Mouse (Mus musculus): ENCODE data around the gene Gzmm. TPM values are rescaled to one million over a fixed set of nuclear protein-coding genes. Genes with fewer than 3 reads are reported as not detected.

Gzmm gene
- total RNA-seq, 2 experiments from 2014 or later = 3.3 to 4.0 TPM

DNA sequence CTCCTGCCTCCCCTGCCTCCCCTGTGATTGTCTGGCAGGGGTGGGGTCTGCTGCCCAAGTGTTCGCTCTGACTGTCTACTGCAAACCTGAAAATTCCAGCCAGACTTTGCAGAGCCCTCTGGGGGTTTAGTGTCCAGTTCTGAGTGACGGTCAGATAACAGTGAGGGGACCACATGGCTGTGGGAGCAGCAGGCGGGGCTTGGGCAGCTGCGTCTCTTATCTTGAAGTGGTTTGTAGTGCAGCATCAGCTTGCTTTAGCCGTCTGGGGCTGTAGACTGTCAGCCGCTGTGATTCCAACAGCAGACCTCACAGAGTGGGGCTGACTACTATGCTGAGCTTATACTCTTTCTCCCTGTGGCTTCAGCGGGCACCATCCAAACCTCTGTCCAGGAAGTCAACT lies 20.5 kb downstream of the Gzmm start:
- Histone ChIP-seq H3K4me3 (peak overlapping the region; percentile 36), H3K27ac (peak overlapping the region; percentile 56)
- DNase-seq (ENCODE audit: low spot score in 2 of 2) = no peak
- TF ChIP-seq CTCF (conservative IDR thresholded peaks at IDR 0.05) = no peak

DNA sequence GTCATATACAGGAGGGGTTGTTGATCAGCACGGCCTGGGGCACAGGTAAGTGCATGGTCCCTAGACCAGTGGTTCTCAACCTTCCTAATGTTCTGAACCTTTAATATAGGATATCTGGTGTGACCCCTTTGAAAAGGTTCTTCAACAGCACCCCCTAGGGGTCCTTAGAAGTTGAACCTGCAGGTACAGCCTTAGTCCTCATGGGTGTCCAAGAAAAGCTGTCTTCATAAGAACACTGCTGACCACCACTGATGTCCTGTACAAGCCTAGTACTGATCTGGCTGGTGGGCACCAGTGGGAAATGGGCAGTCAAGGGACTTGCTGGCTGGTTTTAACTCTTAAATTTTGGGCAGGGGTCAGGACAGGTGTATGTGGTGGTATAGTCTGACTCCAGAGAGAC lies 23.2 kb downstream of the Gzmm start:
- H3K4me3 ChIP-seq = no peak overlapping the region
- DNase-seq (ENCODE audit: low spot score in 2 of 2) = no peak
- no peak overlapping the region for H3K27ac ChIP-seq
- peak; percentile 50 for TF ChIP-seq CTCF (conservative IDR thresholded peaks at IDR 0.05)

DNA sequence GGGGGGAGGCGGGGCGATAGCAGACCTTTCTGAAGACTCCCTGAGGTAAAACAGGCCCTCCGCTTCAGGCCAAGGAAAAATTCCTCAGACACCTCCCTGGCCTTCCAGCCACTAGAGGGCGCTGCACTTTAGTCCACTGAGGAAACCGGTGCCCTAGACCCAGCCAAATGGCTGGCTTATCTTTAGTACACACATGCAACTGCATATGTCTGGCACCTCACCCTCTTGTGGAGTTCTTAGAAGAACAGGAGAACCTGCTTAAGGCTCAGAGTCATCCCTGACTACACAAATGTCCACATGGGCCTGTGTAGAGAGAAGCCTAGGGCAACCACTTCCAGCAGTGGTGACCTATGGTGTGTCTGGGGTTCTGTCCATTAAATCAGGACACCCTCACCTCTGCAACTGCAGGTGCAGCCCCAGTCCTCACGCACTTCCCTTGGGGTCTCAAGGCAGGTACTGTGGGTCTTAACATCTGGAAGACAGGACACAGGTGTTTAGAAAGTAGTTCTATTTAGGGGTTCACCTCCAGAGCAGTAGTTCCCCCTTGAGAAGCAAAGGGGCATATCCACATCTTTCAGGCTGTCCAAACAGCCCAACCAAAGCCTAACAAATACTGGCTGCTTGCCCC lies 23.8 kb downstream of the Gzmm start:
- peak; percentile 59 to 82 for DNase-seq (ENCODE audit: low spot score in 2 of 2)

DNA sequence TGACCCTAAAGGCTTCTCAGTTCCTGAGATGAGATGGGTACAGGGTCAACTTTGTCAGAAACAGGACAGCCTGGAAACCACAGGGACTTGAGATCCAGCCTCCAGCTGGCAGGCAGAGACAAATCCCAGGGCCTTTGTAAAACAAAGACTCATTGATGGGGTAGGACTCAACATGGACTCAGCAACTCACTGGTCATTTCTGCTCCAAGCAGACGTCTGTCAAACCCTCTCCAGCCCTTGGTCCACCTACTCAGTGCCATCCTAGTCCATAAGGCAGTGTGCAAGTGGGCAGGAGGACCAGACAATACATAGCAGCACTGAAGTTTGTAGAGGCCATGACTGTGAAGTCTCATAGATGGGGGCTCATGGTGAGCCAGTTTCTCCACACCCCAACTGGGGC lies 24.3 kb downstream of the Gzmm start:
- no peak for DNase-seq (ENCODE audit: low spot score in 2 of 2)
- TF ChIP-seq CTCF (conservative IDR thresholded peaks at IDR 0.05) = no peak
- H3K27ac ChIP-seq = peak overlapping the region; percentile 62; the same call in 1 of the 2 replicates

More for the DNA sequence above, 23.8 kb downstream of the Gzmm start:
- Histone ChIP-seq H3K4me3 (no peak overlapping the region), H3K27ac (peak overlapping the region; percentile 62; the same call in 1 of the 2 replicates)
- TF ChIP-seq CTCF (conservative IDR thresholded peaks at IDR 0.05) = peak; percentile 69

DNA sequence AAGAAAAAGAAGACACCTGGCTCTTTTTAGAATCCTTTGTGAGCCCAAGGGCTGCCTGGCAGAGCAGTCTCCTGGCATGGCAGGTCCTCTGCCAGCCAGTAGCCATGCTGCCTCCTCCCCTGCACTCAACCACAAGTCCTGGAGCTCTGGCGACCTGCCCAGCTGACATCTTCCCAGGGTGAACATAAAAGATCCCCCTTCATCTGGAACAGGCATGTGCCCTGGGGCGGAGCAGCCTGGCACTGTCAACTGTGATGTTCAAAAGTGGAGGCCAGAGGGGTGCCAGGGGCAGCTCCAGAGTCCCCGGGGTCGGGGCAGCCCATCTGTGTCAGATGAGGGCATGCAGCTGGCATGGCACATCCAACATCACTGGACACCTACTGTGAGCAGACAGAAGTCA lies 26.2 kb downstream of the Gzmm start:
- Histone ChIP-seq H3K27ac (no peak overlapping the region), H3K4me3 (no peak overlapping the region)
- TF ChIP-seq CTCF (conservative IDR thresholded peaks at IDR 0.05) = no peak
- DNase-seq (ENCODE audit: low spot score in 2 of 2) = no peak

More for the DNA sequence above, 24.3 kb downstream of the Gzmm start:
- no peak overlapping the region for H3K4me3 ChIP-seq

DNA sequence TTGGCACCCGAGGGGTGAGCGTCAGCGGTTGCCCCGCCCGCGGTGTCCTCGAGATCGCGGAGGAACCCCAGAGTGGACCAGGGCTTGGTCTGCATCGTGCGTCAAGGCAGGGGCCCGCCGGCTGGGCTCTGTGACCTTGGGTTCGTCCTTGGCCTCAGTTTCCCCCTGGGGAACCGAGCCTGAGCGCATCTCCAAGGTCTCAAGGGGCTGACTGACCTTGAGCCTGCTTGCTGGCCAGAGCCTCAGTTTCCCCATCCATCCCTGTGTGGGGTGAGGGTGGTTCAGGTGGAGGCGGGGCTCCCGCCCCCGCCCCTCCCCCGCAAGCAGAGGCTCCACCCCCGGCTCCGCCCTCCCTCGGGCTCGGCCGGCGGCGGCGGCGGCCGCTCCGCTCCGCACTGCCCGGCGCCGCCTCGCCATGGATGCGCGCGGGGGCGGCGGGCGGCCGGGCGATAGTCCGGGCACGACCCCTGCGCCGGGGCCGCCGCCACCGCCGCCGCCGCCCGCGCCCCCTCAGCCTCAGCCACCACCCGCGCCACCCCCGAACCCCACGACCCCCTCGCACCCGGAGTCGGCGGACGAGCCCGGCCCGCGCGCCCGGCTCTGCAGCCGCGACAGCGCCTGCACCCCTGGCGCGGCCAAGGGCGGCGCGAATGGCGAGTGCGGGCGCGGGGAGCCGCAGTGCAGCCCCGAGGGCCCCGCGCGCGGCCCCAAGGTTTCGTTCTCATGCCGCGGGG lies 27.6 kb downstream of the Gzmm start, which contains the start of gene Hcn2:
Hcn2 (plus strand) TSS at position 381 of the 734 bp plus-strand sequence.
- no peak for TF ChIP-seq CTCF (conservative IDR thresholded peaks at IDR 0.05)
- DNase-seq (ENCODE audit: low spot score in 2 of 2) = no peak
- Histone ChIP-seq H3K4me3 (peak within 1 kb of the TSS; percentile 78), H3K27ac (peak within 1 kb of the TSS; percentile 85)

DNA sequence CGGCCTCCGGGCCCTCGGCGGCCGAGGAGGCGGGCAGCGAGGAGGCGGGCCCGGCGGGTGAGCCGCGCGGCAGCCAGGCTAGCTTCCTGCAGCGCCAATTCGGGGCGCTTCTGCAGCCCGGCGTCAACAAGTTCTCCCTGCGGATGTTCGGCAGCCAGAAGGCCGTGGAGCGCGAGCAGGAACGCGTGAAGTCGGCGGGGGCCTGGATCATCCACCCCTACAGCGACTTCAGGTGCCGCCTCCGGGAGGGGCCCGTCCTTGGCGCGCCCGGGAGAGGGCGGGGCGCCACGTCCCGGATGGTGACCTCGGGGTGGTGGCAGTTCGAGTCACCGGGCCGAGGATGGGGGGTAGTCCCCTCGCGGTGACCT lies 28.2 kb downstream of the Gzmm start:
- no peak for DNase-seq (ENCODE audit: low spot score in 2 of 2)
- 0 out of 2 replicates have a peak, but pooled peaks have one; percentile 3 for TF ChIP-seq CTCF (conservative IDR thresholded peaks at IDR 0.05)
- Histone ChIP-seq H3K4me3 (peak overlapping the region; percentile 78), H3K27ac (peak overlapping the region; percentile 85)

DNA sequence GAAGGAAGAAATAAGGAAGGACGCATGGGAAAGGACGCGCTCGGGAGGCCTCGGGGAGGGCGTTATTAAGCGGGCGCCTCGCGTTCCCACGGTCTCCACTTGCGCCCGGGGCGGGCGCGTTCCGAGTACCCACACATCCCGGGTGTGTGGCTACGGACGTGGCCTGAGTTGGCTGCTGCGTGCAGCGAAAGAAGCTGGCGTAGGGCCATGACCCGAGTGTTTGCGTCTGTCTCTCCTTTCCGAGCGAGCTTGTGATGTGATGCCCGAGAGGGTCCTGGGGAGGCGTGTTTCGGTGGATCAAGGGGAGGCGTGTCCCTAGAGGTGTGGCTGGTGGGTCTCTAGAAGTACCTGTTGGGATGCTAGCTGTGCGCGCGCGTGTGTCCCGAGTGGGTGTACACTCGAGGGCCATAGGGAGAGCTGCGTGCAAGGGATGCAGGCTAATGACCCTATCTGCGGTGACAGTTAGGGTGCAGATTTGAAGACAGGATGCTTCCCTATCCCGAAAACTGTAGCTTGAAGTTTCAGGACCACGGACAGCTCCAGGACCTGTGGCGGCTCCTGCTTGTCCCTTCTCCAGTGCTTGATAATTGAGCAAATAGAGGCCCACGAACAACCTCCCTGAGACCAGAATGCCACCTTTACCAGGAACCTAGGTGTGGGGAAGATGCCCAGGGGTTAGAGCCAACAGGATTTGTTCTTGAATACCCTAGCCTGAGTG lies 29.0 kb downstream of the Gzmm start:
- TF ChIP-seq CTCF (conservative IDR thresholded peaks at IDR 0.05) = no peak
- H3K4me3 ChIP-seq = peak overlapping the region; percentile 78
- no peak for DNase-seq (ENCODE audit: low spot score in 2 of 2)
- H3K27ac ChIP-seq = peak overlapping the region; percentile 85

DNA sequence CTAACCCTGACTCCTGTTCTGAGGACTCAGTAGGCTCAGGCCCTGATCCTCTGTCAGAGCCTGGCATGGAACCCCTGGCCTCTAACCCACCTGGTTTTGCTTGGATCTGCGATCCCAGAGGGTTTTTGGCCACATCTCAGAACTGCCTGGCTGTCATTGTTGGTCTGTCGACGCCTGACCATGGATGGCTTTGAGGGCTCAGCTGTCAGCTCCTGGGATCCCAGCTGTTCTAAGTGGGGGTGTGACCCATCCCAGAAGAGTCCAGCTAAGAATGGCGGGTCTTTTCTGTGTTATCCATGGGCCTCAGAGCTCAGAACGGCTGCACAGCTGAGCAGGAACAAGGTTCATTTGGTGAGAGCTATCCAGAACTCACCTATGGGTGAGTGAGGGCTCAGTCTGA lies 32.3 kb downstream of the Gzmm start:
- no peak overlapping the region for H3K27ac ChIP-seq
- no peak for TF ChIP-seq CTCF (conservative IDR thresholded peaks at IDR 0.05)
- DNase-seq (ENCODE audit: low spot score in 2 of 2) = no peak
- no peak overlapping the region for H3K4me3 ChIP-seq

DNA sequence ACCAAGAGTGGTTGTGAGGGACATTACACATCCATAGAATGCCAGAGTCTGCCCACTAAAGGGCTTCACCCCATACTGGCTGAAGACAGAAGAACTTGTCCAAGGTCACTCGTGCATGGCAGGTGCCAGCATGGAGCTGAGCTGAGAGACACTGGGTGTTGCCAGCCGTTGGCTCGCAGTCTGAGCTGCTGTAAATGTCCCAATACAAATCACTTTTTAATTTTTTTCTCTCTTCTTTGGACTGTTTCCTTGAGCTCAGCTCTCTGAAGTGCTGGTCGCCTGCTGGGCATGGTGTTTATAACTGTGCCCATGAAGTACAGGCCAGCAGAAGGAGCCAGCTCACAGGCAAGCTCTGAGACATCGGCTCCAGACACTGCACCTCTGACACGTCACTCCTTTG lies 34.2 kb downstream of the Gzmm start:
- TF ChIP-seq CTCF (conservative IDR thresholded peaks at IDR 0.05) = no peak
- no peak for DNase-seq (ENCODE audit: low spot score in 2 of 2)
- no peak overlapping the region for H3K4me3 ChIP-seq
- H3K27ac ChIP-seq = peak overlapping the region; percentile 46; the same call in 1 of the 2 replicates

DNA sequence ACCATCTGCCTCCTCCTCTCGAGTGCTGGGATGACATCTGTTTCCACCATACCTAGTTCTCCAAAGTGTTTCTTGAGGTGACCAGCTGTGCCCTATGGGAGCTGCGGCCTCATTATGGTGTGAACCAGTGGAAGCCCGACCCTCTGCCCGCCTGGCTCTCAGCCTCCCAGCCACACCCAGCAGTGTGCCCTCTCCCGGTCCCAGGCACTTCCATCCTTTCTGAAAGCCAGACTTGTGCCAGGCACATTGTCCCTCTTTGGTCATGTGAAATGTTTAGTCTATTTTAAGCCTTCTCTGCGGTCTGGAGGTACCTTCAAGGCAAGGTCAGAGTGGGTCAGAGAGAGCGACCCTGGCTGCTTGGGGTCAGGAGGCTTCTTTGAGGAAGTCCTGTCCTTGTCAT lies 34.9 kb downstream of the Gzmm start:
- H3K4me3 ChIP-seq = no peak overlapping the region
- no peak for DNase-seq (ENCODE audit: low spot score in 2 of 2)

DNA sequence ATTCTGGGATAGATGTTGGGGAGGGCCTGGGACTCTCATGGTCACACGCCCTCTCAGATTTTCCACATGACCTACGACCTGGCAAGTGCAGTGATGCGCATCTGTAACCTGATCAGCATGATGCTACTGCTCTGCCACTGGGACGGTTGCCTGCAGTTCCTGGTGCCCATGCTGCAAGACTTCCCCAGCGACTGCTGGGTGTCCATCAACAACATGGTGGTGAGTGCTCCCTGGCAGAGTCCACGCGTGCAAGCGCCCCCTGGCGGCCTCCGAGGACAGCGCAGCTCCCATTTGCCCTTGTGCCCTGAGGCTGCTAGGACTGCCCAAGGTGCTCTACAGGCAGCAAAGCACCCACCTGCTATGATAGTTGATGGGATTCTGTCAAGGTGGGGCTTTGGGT lies 37.3 kb downstream of the Gzmm start:
- Histone ChIP-seq H3K27ac (no peak overlapping the region), H3K4me3 (no peak overlapping the region)
- TF ChIP-seq CTCF (conservative IDR thresholded peaks at IDR 0.05) = peak; percentile 78
- no peak for DNase-seq (ENCODE audit: low spot score in 2 of 2)

More for the DNA sequence above, 34.9 kb downstream of the Gzmm start:
- TF ChIP-seq CTCF (conservative IDR thresholded peaks at IDR 0.05) = no peak
- H3K27ac ChIP-seq = peak overlapping the region; percentile 46; the same call in 1 of the 2 replicates
